Comparison of ENCODE assay signal across 19 mouse cellular contexts in genomic region chr15:100300499-100300898, GRCm38 (mm10). TPM values are rescaled to one million over a fixed set of nuclear protein-coding genes. Genes with fewer than 3 reads are reported as not detected.
"Had no signal": no experiment of that assay in that cellular context is flagged by ENCODE, and none has a peak within 500 bp of the region (broad histone marks: within the 10 kb centered on the region; RNA-seq: fewer than 3 reads in every experiment).

No protein-coding gene starts in this region.

- H3K27ac ChIP-seq: kidney, embryonic 15.5 days; limb, embryonic 13.5 days; liver, embryonic 14.5 days; midbrain, embryonic 13.5 days had no signal

- H3K4me3 ChIP-seq: kidney, embryonic 15.5 days; limb, embryonic 13.5 days; midbrain, embryonic 13.5 days had no signal

- H3K36me3 ChIP-seq: kidney, embryonic 15.5 days; limb, embryonic 13.5 days; midbrain, embryonic 13.5 days had no signal

- H3K27me3 ChIP-seq: kidney, embryonic 15.5 days; limb, embryonic 13.5 days; midbrain, embryonic 13.5 days had no signal

- H3K9me3 ChIP-seq: kidney, embryonic 15.5 days; midbrain, embryonic 13.5 days had no signal

- H3K9ac ChIP-seq: kidney, embryonic 15.5 days; limb, embryonic 13.5 days; liver, embryonic 14.5 days; midbrain, embryonic 13.5 days had no signal

- H3K4me2 ChIP-seq: kidney, embryonic 15.5 days; limb, embryonic 13.5 days; midbrain, embryonic 13.5 days had no signal

- DNase-seq: kidney, postnatal 14 days; left cerebral cortex, postnatal 4 days; lung, adult 18-20 months; right cerebral cortex, postnatal 4 days; spleen, adult 18-20 months had no signal

- ATAC-seq: midbrain, embryonic 13.5 days had no signal

RNA-seq across cellular contexts. Expression of gene Tmprss12, which starts 19.9 kb away (rescaled TPM):
- total RNA-seq: layer of hippocampus, adult 8-10 months; layer of hippocampus, postnatal 14 days; left cerebral cortex, adult 18-20 months; left cerebral cortex, postnatal 10 days; left cerebral cortex, postnatal 4 days; liver, adult 2 months; midbrain, postnatal 0 days had no signal
- polyA plus RNA-seq: kidney, embryonic 15.5 days; large intestine, adult 2 months; limb, embryonic 13.5 days; liver, adult 2 months; liver, embryonic 14.5 days; lung, embryonic 16.5 days; midbrain, embryonic 13.5 days; midbrain, postnatal 0 days; neural tube, embryonic 14.5 days had no signal

RNA-seq across cellular contexts. Expression of gene Mettl7a3, which starts 34.2 kb away (rescaled TPM):
- total RNA-seq: layer of hippocampus, postnatal 14 days; liver, adult 2 months; midbrain, postnatal 0 days had no signal
- polyA plus RNA-seq: kidney, embryonic 15.5 days; large intestine, adult 2 months; liver, adult 2 months; liver, embryonic 14.5 days; lung, embryonic 16.5 days; midbrain, embryonic 13.5 days; midbrain, postnatal 0 days; stomach, embryonic 14.5 days had no signal

RNA-seq across cellular contexts. Expression of gene Methig1, which starts 52.5 kb away (rescaled TPM):
- total RNA-seq: layer of hippocampus, adult 8-10 months; layer of hippocampus, postnatal 14 days; left cerebral cortex, adult 18-20 months; left cerebral cortex, postnatal 10 days; left cerebral cortex, postnatal 4 days; liver, adult 2 months; midbrain, postnatal 0 days had no signal
- polyA plus RNA-seq: large intestine, adult 2 months; midbrain, embryonic 13.5 days; midbrain, postnatal 0 days had no signal

RNA-seq across cellular contexts. Expression of gene Mettl7a2, which starts 52.5 kb away (rescaled TPM):
- total RNA-seq: liver, adult 2 months; midbrain, postnatal 0 days had no signal
- polyA plus RNA-seq: kidney, embryonic 15.5 days; large intestine, adult 2 months; lung, embryonic 16.5 days; midbrain, embryonic 13.5 days; midbrain, postnatal 0 days; neural tube, embryonic 14.5 days; stomach, embryonic 14.5 days had no signal
